Mouse (Mus musculus) embryonic fibroblast, embryonic 13.5 days (primary cell): ENCODE measurements at regions not wholly inside any gene's neighbourhood (a gene's known extent, or its start where the extent isn't known, plus 50 kb on each side); places are given as distances from the start of the nearest gene placed in this dataset.

ENCODE experiments used
- CTCF ChIP-seq: IDR thresholded peaks from 2 replicates; pipeline ENCODE4 v1.5.1; 2011; ENCODE audit warnings: mild to moderate bottlenecking, control low read depth, low read length, moderate library complexity, borderline replicate concordance; ENCODE audit not compliant: insufficient read depth
- POLR2A ChIP-seq: IDR thresholded peaks from 2 replicates; pipeline ENCODE4 v1.6.1; 2011; ENCODE audit warnings: low read depth, mild to moderate bottlenecking, control low read depth, low read length, moderate library complexity

- no peak for TF ChIP-seq CTCF
- TF ChIP-seq POLR2A: no peak
Observed at GRCm38 (mm10) chr1:75833071-75833830, 287.2 kb downstream of the Slc4a3 start.
